Mouse (Mus musculus) gastrocnemius, postnatal 10 days (tissue): ENCODE measurements at regions not wholly inside any gene's neighbourhood (a gene's known extent, or its start where the extent isn't known, plus 50 kb on each side); places are given as distances from the start of the nearest gene placed in this dataset.

ENCODE experiments used
- DNase-seq: peaks from one replicate; pipeline ENCODE4 v3.0.0; 2021; ENCODE audit warnings: mixed read lengths
- microRNA-seq, 2 experiments: library from miRNA; unstranded; fragments of <30 nt; microRNA quantifications; one replicate each; pipeline ENCODE4 v1.2.0; 2021

- DNase-seq: peak; percentile 66
Observed at GRCm38 (mm10) chr15:68362081-68363057, 1861.7 kb upstream of the Lrrc6 start.

DNA sequence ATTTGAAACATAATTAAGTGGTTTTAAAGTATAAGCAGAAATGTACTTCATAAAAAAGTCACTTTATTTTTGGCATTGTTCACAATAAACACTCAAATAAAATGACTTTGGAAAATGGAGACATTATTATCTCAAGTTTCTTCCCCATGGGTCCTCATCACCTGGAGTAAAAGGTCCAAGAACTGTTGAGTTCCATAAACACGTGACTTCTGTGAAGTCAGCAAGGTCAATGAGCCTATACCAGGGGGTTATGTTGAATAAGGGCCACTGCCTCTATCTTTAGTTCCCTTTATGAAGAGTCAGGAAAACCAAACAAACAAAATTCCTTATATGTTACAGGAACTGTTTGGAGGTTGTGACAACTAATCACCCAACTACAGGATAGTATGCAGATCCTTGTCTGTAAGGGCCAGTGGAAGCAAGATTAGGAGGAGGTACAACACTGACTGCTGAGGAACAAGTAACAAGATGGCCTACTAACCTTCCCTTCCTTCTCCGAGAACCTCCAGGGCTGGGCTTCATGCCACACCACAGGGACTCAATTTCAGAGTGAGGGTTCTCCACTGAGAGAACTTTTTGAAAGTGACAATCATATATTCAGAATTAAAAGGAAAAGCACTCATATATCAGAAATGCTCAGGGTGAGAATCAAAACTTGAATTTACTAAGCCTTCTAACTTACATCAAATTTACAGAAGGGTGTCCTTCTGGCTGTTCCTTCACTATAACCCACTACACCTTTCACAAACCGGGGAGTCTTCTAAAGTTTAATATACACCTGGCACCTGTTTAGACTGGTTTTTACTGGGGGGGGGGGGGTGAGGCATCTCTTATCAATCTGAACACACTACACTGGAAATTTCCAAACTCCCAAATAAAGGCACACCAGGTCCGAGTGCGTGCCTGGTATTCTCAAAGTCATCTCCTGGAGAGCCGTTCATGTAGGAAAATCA is 1860.5 kb upstream of the Lrrc6 start:
- DNase-seq: no peak

- DNase-seq: no peak
Observed at GRCm38 (mm10) chr15:68359496-68359895, 1858.8 kb upstream of the Lrrc6 start.

- DNase-seq: no peak
Observed at GRCm38 (mm10) chr15:68355957-68356356, 1855.2 kb upstream of the Lrrc6 start.

DNA sequence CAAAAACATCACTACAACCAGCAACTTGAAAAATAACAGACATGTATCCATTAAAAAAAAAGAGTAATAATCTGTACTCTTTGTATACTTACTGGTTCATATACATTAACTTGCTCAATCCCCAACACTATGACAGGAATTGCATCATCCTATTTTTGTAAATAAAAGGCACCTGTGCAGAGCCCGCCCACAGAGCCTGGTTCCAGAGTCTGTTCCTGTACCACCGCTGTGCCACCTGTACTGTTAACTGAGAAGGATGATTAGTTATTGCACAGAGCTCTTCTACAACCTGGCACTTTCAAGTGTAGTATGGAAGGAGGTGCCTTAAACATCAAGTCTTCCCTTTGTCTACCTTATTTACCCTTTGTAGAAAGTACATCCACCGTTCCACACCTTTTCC is 1843.9 kb upstream of the Lrrc6 start:
- DNase-seq: no peak

DNA sequence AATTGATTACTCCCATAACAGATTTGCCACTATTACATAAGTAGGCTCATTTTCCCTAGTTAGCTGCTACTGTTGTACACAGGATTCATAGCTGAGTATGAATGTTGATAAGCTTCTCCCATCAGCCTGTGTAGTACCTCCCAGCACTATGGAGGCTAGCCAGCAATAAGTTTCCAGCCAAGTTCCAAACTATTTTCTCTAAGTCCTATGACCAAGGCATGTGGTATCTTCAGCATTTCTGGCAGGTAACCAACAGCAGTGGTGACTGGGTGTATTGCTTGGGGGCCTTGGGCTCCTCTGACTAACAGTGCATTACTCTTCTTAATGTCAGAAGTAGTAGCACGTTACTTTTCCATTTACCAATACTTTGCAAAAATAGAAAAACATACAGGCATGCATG is 1841.8 kb upstream of the Lrrc6 start:
- DNase-seq: peak; percentile 32

- no peak for DNase-seq
Observed at GRCm38 (mm10) chr15:68341056-68341455, 1840.3 kb upstream of the Lrrc6 start.

DNA sequence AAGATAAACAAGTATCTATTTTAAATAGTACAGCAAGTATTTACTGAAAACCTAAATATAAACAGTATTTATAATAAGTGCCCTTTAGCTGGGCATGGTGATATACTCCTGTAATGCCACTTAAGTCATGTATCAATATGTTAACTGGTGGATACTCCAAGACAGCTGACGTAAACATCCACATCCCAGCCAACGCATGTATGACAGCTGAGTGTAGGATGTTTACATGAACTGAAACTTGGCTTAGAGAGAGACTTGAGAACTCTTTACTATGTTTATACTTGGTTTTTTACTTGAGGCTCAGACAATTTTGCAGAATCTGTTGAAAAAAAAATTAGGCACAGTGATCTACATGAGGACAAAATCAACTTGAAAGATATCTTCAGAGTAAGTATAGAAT is 1836.6 kb upstream of the Lrrc6 start:
- no peak for DNase-seq

GRCm38 (mm10) chr15:68335837-68336236 is 1835.1 kb upstream of the Lrrc6 start:
- DNase-seq: no peak

DNA sequence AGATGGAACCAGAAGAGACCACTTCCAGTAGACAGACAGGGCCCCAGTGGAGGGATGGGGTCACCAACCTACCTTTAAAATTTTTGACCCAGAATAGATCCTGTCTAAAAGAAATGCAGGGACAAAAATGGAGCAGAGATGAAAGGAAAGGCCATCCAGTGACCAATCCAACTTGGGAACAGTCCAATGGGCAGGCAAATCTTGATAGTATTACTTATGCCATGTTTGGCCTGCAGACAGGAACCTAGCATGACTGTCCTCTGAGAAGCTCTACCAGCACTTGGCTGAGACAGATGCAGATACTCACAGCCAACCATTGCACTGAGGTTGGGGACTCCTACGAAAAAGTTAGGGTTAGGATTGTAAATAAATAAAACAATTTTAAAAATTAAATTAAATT is 1815.4 kb upstream of the Lrrc6 start:
- no peak for DNase-seq

Small RNAs in the stretch of these regions (microRNA-seq; reads per million reads assigned to microRNA genes)
- 159 to 165 reads per million in 2 experiments for gene Mir30b
- gene Mir30d: 8,377 to 10,866 reads per million in 2 experiments
